Mouse (Mus musculus) central nervous system, embryonic 14 days (tissue): ENCODE data around the gene Svs2. TPM values are rescaled to one million over a fixed set of nuclear protein-coding genes. Genes with fewer than 3 reads are reported as not detected.

Source experiments
- polyA plus RNA-seq: library from polyadenylated mRNA; depleted of rRNA; stranded (reverse); fragments of >200 nt; gene quantifications from 2 replicates; pipeline ENCODE4 v1.2.3, GENCODE M21; 2012; rRNA removed

The Svs2 gene
- polyA plus RNA-seq = not detected in 2 replicates

DNA sequence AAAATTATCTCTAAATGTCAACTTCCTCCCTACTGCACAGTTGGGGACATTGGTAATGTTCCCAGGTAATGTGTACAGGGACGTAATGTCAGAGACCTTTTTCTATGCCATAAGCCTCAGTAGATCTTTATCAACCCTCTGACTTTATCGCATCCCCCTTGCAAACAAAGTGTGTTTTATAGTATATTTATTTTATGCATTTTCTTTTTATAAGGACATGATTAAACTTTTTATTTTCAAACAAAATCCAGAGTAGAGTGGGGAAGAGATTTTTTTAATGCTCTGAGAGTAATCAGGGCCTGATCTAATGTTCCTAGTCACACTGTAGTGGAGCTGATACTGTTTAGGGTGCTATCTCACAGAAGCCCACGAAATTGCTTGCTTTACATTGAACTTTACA is at the start of gene Svs2:
Gene Svs2, minus strand, starts transcription at position 101 of the 400 bp plus-strand sequence.

DNA sequence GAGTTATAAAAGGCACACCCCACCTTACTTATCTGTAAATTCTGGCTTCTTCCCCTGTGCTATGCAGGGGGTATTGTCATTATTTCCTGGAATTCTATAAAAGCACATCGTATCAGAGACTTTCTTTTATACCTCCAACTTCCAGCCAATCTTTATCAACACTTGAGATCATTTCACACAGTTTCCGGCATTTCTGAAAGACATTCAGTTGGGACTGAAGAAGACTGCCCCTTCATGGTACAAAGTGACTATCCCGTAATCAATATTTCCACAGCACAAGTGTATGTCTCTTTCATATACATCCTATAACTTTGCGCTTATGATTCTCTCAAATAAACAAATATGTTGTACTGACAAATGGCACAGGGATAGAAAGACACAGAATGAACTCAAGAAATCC is 40.1 kb upstream of the Svs2 start, which contains the start of gene Svs4:
Gene Svs4, minus strand, starts transcription at position 101 of the 400 bp plus-strand sequence.

DNA sequence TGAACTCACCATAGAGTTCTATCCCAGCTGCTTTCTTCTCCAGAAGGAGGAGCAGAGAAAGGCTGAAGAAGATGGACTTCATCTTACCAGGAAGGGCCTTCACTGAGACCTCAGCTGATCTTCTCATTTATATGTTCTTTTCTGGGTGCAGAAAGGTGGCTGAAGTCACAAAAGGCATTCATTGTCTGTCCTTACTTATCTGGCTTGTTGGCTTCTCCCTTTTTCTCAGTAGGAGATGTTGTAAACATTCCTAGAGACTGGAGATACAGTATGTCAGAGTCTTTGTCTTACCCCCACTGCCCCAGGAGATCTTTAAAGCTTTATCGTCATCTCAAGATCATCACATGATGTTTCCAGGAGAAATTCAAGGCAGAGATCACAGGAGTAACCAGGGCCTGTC is 18.3 kb upstream of the Svs2 start, which contains the start of gene Svs3b:
Gene Svs3b, minus strand, starts transcription at position 101 of the 400 bp plus-strand sequence.

DNA sequence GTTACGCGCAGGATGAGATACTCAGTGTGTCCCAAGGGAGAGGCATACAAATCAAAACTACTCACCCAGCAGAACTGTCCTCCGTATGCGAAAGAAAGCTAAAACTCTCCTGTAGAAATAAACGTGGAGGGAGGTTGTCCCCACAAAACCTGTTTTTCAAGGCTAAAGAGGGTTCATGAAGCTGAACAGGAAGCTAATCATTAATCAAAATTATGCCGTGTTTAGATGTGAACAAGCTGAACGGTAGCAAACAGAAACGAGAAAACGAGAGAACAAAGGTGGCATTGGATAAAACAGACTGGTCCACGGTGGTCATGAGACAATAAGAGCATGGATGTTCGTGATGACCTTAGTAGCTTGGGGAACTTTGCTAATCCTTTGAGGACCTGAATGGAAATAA is 16.7 kb downstream of the Svs2 start, which contains the start of gene Wfdc15b:
Gene Wfdc15b, minus strand, starts transcription at position 139 of the 400 bp plus-strand sequence.

DNA sequence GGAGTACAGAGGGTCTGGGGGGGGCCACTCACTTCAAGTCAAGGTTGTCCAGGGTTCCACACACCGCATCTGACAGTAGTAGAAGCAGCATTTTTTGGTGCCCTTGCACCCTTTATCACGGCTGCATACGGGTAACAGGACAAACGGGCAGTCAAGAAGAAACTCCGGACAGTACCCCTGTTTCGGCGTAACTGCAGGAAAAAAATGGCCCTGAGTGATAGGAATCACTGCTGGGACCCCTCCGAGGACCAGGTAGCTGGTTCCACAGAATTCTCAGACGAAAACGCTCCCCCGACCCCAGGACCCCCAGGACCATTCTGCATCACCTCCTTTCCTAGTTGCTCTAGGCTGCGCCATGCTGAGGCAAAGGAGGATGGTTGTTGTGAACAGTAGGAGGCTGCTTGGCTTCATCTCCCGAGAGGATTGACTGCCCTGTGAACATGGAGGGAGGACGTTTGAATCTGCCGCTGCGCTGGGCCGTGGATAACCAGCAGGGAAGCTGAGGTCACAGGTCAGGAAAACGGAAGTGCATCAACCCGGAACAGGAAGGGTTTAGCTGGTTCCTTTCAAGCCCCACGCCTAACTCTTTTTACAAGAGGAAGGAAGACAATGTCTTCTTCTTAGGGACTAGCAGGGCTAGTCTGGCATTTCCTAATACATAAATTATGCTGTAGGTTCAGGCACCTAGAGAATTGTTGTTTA is 38.5 kb downstream of the Svs2 start, which contains the start of gene Wfdc15a:
Gene Wfdc15a, minus strand, starts transcription at position 505 of the 702 bp plus-strand sequence.

DNA sequence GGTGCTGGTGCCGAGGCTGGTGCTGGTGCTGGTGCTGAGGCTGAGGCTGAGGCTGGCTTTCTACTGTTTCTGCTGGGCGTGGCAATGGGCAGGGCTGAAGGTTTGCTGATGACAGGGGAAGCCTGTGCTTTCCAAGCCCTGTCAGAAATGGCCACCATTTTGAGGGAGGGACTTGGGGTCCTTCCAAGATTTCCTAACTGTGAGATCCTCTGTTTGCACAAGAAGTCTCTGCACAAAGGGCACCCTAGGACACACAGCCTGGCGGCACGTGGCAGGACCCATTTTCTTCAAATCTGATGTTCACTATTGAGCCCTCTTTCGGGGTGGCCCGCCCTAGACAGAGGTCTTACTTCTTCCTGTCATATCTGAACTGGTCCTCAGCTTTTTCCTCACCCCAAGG is 47.7 kb downstream of the Svs2 start, which contains the start of gene Wfdc12:
Gene Wfdc12, minus strand, starts transcription at position 33 of the 400 bp plus-strand sequence.

Other genes starting within 250 kb of the Svs2 start
- 166 and 185 TPM in 2 replicates for gene Ywhab, start 243.5 kb downstream of the Svs2 start, polyA plus RNA-seq
- gene Pabpc1l, start 213.0 kb downstream of the Svs2 start, polyA plus RNA-seq = 3.1 and 3.9 TPM in 2 replicates
- 20.1 and 23.7 TPM in 2 replicates for gene Stk4, start 168.1 kb downstream of the Svs2 start, polyA plus RNA-seq
- 31.5 and 36.4 TPM in 2 replicates for gene Tomm34, start 167.3 kb downstream of the Svs2 start, polyA plus RNA-seq
- 0.68 and 1.5 TPM in 2 replicates for gene Kcns1, start 67.4 kb downstream of the Svs2 start, polyA plus RNA-seq
- not detected in 2 replicates for gene Wfdc5, start 55.7 kb downstream of the Svs2 start, polyA plus RNA-seq
- not detected in 2 replicates for gene Wfdc12, start 47.9 kb downstream of the Svs2 start, polyA plus RNA-seq
- gene Wfdc15a, start 38.3 kb downstream of the Svs2 start, polyA plus RNA-seq = not detected in 2 replicates
- gene Wfdc15b, start 16.8 kb downstream of the Svs2 start, polyA plus RNA-seq = not detected in 2 replicates
- gene Svs3b, start 18.2 kb upstream of the Svs2 start, polyA plus RNA-seq = not detected in 2 replicates
- gene Svs4, start 40.0 kb upstream of the Svs2 start, polyA plus RNA-seq = not detected in 2 replicates
- not detected in 2 replicates for gene Svs3a, start 50.8 kb upstream of the Svs2 start, polyA plus RNA-seq
- gene Svs6, start 78.3 kb upstream of the Svs2 start, polyA plus RNA-seq = not detected in 2 replicates
- gene Svs5, start 94.3 kb upstream of the Svs2 start, polyA plus RNA-seq = not detected in 2 replicates
- gene Slpi, start 150.6 kb upstream of the Svs2 start, polyA plus RNA-seq = 0.16 and 1.3 TPM in 2 replicates
- gene Rbpjl, start 164.7 kb upstream of the Svs2 start, polyA plus RNA-seq = 0.17 and 0.74 TPM in 2 replicates
- gene Matn4, start 166.7 kb upstream of the Svs2 start, polyA plus RNA-seq = 14.9 and 118 TPM in 2 replicates
- 3.3 and 8.2 TPM in 2 replicates for gene Sdc4, start 205.4 kb upstream of the Svs2 start, polyA plus RNA-seq
- 53.1 and 56.8 TPM in 2 replicates for gene Sys1, start 218.5 kb upstream of the Svs2 start, polyA plus RNA-seq
- 10.3 and 10.7 TPM in 2 replicates for gene Gm20458, start 222.5 kb upstream of the Svs2 start, polyA plus RNA-seq
- not detected in 2 replicates for gene Trp53tg5, start 235.3 kb upstream of the Svs2 start, polyA plus RNA-seq
- gene Dbndd2, start 247.6 kb upstream of the Svs2 start, polyA plus RNA-seq = 9.6 and 11.6 TPM in 2 replicates